In genomic region chr14:76990351-76990750, GRCm38 (mm10) we compare ENCODE assay signal across 8 mouse cellular contexts. TPM values are rescaled to one million over a fixed set of nuclear protein-coding genes. Genes with fewer than 3 reads are reported as not detected.
A peak's percentile ranks its signal among the peaks of the same experiment; 100 is the strongest.
DNase-seq lines count a peak whose midpoint lies in the region; TF ChIP-seq lines count a peak whose summit lies in the region.
"Not testable (repeated sequence)": the region's sequence is repeated elsewhere in the genome, so short reads cannot be mapped to it uniquely, and the experiment has no call there.
"Had no signal": no experiment of that assay in that cellular context is flagged by ENCODE, and none has a peak within 500 bp of the region (broad histone marks: within the 10 kb centered on the region; RNA-seq: fewer than 3 reads in every experiment).

No protein-coding gene starts in this region.

- H3K4me1 ChIP-seq in ES-Bruce4 (ENCODE audit: control insufficient read depth, insufficient read depth, low read length) = not testable (repeated sequence)
- H3K4me1 ChIP-seq in ES-E14 (ENCODE audit: control insufficient read depth in 2 of 2, insufficient read depth in 2 of 2, low read length in 2 of 2, poor library complexity in 1 of 2) = peaks cover 0 to 16% of the 10 kb centered on the region in 2 experiments; a peak in 2 of 4 replicates

- H3K27ac ChIP-seq in ES-Bruce4 (ENCODE audit: insufficient read depth, low read length) (peak overlapping the region; percentile 89), ES-E14 (ENCODE audit: insufficient read depth, low read depth, low read length, poor library complexity, severe bottlenecking) (peak overlapping the region; percentile 33; the same call in 1 of the 2 replicates)

- not testable (repeated sequence) for TF ChIP-seq CTCF in ES-Bruce4 (IDR thresholded peaks at IDR 0.05; ENCODE audit: low read depth, low read length)

- peaks cover 12% of the 10 kb centered on the region; the same call in 1 of the 2 replicates for H3K9me3 ChIP-seq in ES-Bruce4 (replicated peaks; ENCODE audit: control insufficient read depth, insufficient read depth, low read length, poor library complexity, severe bottlenecking)
- not testable (repeated sequence) for H3K9me3 ChIP-seq in ES-E14 (ENCODE audit: control insufficient read depth, insufficient read depth, low read depth, low read length)

- H3K9ac ChIP-seq in ES-Bruce4 (ENCODE audit: low read depth, poor library complexity, severe bottlenecking); ES-E14 (ENCODE audit: insufficient read depth, low read depth, low read length, poor library complexity, severe bottlenecking): not testable (repeated sequence)

- not testable (repeated sequence) for H3K36me3 ChIP-seq in ES-Bruce4 (ENCODE audit: control insufficient read depth, insufficient read depth, low read length, poor library complexity, severe bottlenecking); ES-E14 (ENCODE audit: control insufficient read depth, insufficient read depth, low read length, poor library complexity, severe bottlenecking)

- DNase-seq in ES-CJ7 (ENCODE audit: low read depth, low spot score) (peak; percentile 75), ES-E14 (ENCODE audit: low read depth, low spot score) (peak; percentile 39), R1 (ENCODE audit: low read depth, low spot score) (peak; percentile 94), ZHBTc4 (ENCODE audit: low read depth, low spot score) (peak; percentile 69)

- H3K4me3 ChIP-seq in ES-Bruce4 (ENCODE audit: low read depth, low read length); ES-E14 (ENCODE audit: insufficient read depth in 1 of 2, low read depth in 1 of 2, low read length in 2 of 2, poor library complexity in 1 of 2, severe bottlenecking in 1 of 2): not testable (repeated sequence)

- TF ChIP-seq EP300 in ES-Bruce4 (IDR thresholded peaks at IDR 0.05; ENCODE audit: insufficient read depth, low read depth, low read length) = not testable (repeated sequence)

- H3K27me3 ChIP-seq in ES-Bruce4 (ENCODE audit: control insufficient read depth, insufficient read depth, low read length, poor library complexity, severe bottlenecking) = not testable (repeated sequence)

- TF ChIP-seq POLR2A in ES-Bruce4 (IDR thresholded peaks at IDR 0.05; ENCODE audit: insufficient read depth, low read length) = not testable (repeated sequence)

- in situ Hi-C loops in ES-E14 (cut with MboI; ENCODE audit: low sequenced_read_pairs in 2 of 2, unreplicated experiment in 2 of 2) = not testable (repeated sequence)

RNA-seq across cellular contexts. Expression of gene Ccdc122, which starts 46.2 kb away (rescaled TPM):
- 2.0 and 3.7 TPM in 2 replicates for polyA plus RNA-seq in ES-Bruce4 (2011; ENCODE audit: insufficient read depth, insufficient read length, low read depth, missing spikeins)
- 1.1 and 1.5 TPM in 2 replicates for total RNA-seq in ES-E14 (2012; rRNA removed)
- total RNA-seq: G1E, MEL had no signal
- polyA plus RNA-seq: G1E had no signal

RNA-seq across cellular contexts. Expression of gene Lacc1, which starts 46.4 kb away (rescaled TPM):
- 6.2 and 6.7 TPM in 2 replicates for polyA plus RNA-seq in ES-Bruce4 (2011; ENCODE audit: insufficient read depth, insufficient read length, low read depth, missing spikeins)
- 2.5 and 3.0 TPM in 2 replicates for total RNA-seq in ES-E14 (2012; rRNA removed)
- total RNA-seq: G1E, MEL had no signal
- polyA plus RNA-seq: activated CD4-positive, CD25-positive, alpha-beta regulatory T cell, adult 4 months; G1E had no signal

Comparison
In these comparisons a context has a peak if more than half of its experiments do, and no peak if none do; other contexts are left out.
1. DNase-seq: peak in every context shown above with its lines; median percentile 94 in R1; 75 in ES-CJ7; 69 in ZHBTc4; 39 in ES-E14.